ENCODE assay signal across 13 mouse cellular contexts in genomic region chr3:87659692-87660429, GRCm38 (mm10). TPM values are rescaled to one million over a fixed set of nuclear protein-coding genes. Genes with fewer than 3 reads are reported as not detected.
DNase-seq lines count a peak whose midpoint lies in the region; TF ChIP-seq lines count a peak whose summit lies in the region.
"Had no signal": no experiment of that assay in that cellular context is flagged by ENCODE, and none has a peak within 500 bp of the region (broad histone marks: within the 10 kb centered on the region; RNA-seq: fewer than 3 reads in every experiment).

No protein-coding gene starts in this region.

- H3K27ac ChIP-seq in gastrocnemius, adult 2 months = no peak overlapping the region
- H3K27ac ChIP-seq in cortical plate, adult 2 months (ENCODE audit: insufficient read depth, low read length) = peak overlapping the region; percentile 29; the same call in 1 of the 2 replicates
- H3K27ac ChIP-seq: liver, embryonic 14.5 days had no signal

- H3K4me3 ChIP-seq in gastrocnemius, adult 2 months = no peak overlapping the region
- H3K4me3 ChIP-seq in cortical plate, adult 2 months (ENCODE audit: insufficient read depth, low read length) = no peak overlapping the region
- H3K4me3 ChIP-seq: myocyte had no signal

- peaks cover 8% of the 10 kb centered on the region for H3K4me1 ChIP-seq in cortical plate, adult 2 months (ENCODE audit: control insufficient read depth, insufficient read depth, low read length)

- DNase-seq in gastrocnemius, adult 2 months = no peak
- DNase-seq in gastrocnemius, adult 8-10 months (ENCODE audit: low spot score in 2 of 2) = no peak
- DNase-seq in layer of hippocampus, adult 9-11 months = peak; percentile 29
- DNase-seq in layer of hippocampus, postnatal 36 days = no peak
- DNase-seq in A20 (ENCODE audit: low read depth, low spot score) = peak; percentile 19
- DNase-seq in adrenal gland, postnatal 10 days = no peak
- no peak for DNase-seq in spleen, adult 18-20 months
- DNase-seq: cerebellum, adult 2 months; heart, adult 11 months; kidney, adult 18-20 months had no signal

- intact Hi-C loops in gastrocnemius, adult 2 months (cut with DNase I) = no loop called here

- no peak for TF ChIP-seq POLR2A in cortical plate, adult 2 months (IDR thresholded peaks at IDR 0.05; ENCODE audit: extremely low read depth, insufficient read depth, low read length)

- peak; percentile 39 for TF ChIP-seq CTCF in gastrocnemius, adult 2 months (IDR thresholded peaks at IDR 0.05)
- no peak for TF ChIP-seq CTCF in cortical plate, adult 2 months (IDR thresholded peaks at IDR 0.05; ENCODE audit: extremely low read depth, insufficient read depth, low read length)

RNA-seq across cellular contexts. Expression of gene Arhgef11, which starts 42.5 kb away (rescaled TPM):
- total RNA-seq in gastrocnemius, adult 2 months (2021) = 10 to 100 TPM; 16.5 to 17.3 TPM
- 10 to 100 TPM; 16.5 to 20.9 (median 18.5) TPM for total RNA-seq in gastrocnemius, adult 8-10 months (2022)
- 10 to 100 TPM; 60.5 to 62.4 TPM for total RNA-seq in layer of hippocampus, postnatal 36 days (2021)
- polyA plus RNA-seq in cortical plate, adult 2 months (2012; rRNA removed) = 36.0 and 38.0 TPM in 2 replicates
- total RNA-seq in adrenal gland, postnatal 10 days (2021) = 10 to 100 TPM; 32.7 to 34.9 TPM

Comparison
In these comparisons a context has a peak if more than half of its experiments do, and no peak if none do; other contexts are left out.
1. DNase-seq: peak in layer of hippocampus, adult 9-11 months (single experiment) and A20 (single experiment); none in gastrocnemius, adult 2 months (single experiment), gastrocnemius, adult 8-10 months (0 of 2), layer of hippocampus, postnatal 36 days (0 of 2), adrenal gland, postnatal 10 days (single experiment) and spleen, adult 18-20 months (0 of 2).